Mouse (Mus musculus) embryonic facial prominence, embryonic 11.5 days (tissue): Measurements from ENCODE around the gene Syce3. TPM values are rescaled to one million over a fixed set of nuclear protein-coding genes. Genes with fewer than 3 reads are reported as not detected.

Source experiments
- ATAC-seq: fragments of 200-750 bp; cut with Nextera tagmentation; replicated peaks from 2 replicates; pipeline ENCODE4 v1.8.0; 2017; ENCODE audit warnings: low read depth; ENCODE audit not compliant: insufficient number of reproducible peaks, low FRiP score, low TSS enrichment
- DNase-seq: peaks from one replicate; pipeline ENCODE4 v3.0.0-alpha.2; 2015; ENCODE audit warnings: low spot score
- H3K27ac ChIP-seq: fragments of 300-500 bp; sonication (generic); replicated peaks from 2 replicates; pipeline ENCODE4 v1.5.1; 2014; ENCODE audit warnings: mild to moderate bottlenecking, low read depth, low read length, control low read depth
- H3K27me3 ChIP-seq: fragments of 300-500 bp; sonication (generic); 2 replicates; pipeline ENCODE4 v1.6.1; 2014; ENCODE audit warnings: mild to moderate bottlenecking, low read length, moderate library complexity, mixed read lengths; ENCODE audit not compliant: control insufficient read depth, insufficient read depth
- H3K36me3 ChIP-seq: fragments of 300-500 bp; sonication (generic); replicated peaks from 2 replicates; pipeline ENCODE4 v1.6.1; 2014; ENCODE audit warnings: low read depth, mild to moderate bottlenecking, low read length, moderate library complexity, mixed read lengths; ENCODE audit not compliant: control insufficient read depth, insufficient read depth
- H3K4me1 ChIP-seq: fragments of 300-500 bp; sonication (generic); 2 replicates; pipeline ENCODE4 v1.6.1; 2014; ENCODE audit warnings: low read length, mixed read lengths; ENCODE audit not compliant: control insufficient read depth, insufficient read depth
- H3K4me2 ChIP-seq: fragments of 300-500 bp; sonication (generic); 2 replicates; pipeline ENCODE4 v1.6.1; 2014; ENCODE audit warnings: low read depth, mild to moderate bottlenecking, control low read depth, low read length, moderate library complexity
- H3K4me3 ChIP-seq: fragments of 300-500 bp; sonication (generic); 2 replicates; pipeline ENCODE4 v1.5.1; 2014; ENCODE audit warnings: low read depth, low read length, control low read depth
- H3K9ac ChIP-seq: fragments of 300-500 bp; sonication (generic); replicated peaks from 2 replicates; pipeline ENCODE4 v1.6.1; 2014; ENCODE audit warnings: mild to moderate bottlenecking, control low read depth, low read length
- H3K9me3 ChIP-seq: fragments of 300-500 bp; sonication (generic); replicated peaks from 2 replicates; pipeline ENCODE4 v1.6.1; 2016; ENCODE audit warnings: mild to moderate bottlenecking, low read length, inconsistent platforms, mixed read lengths; ENCODE audit not compliant: control insufficient read depth
- WGBS: fragments of 180-500 bp; shearing (Covaris S2); extraction: QIAGEN DNeasy Blood & Tissue Kit; methylation state at CpG from one replicate; pipeline ENCODE4 v1.1.7; 2014; 5-methylcytosine and 5-hydroxymethylcytosine counted together
- polyA plus RNA-seq: library from polyadenylated mRNA; unstranded; fragments of >200 nt; fragmentation: Nextera tagmentation; extraction: Ambion mirVana; gene quantifications from 2 replicates; pipeline ENCODE4 v1.2.1, GENCODE M21; 2014

Gene Syce3
- polyA plus RNA-seq, 1 experiment from 2014 or later: not detected

DNA sequence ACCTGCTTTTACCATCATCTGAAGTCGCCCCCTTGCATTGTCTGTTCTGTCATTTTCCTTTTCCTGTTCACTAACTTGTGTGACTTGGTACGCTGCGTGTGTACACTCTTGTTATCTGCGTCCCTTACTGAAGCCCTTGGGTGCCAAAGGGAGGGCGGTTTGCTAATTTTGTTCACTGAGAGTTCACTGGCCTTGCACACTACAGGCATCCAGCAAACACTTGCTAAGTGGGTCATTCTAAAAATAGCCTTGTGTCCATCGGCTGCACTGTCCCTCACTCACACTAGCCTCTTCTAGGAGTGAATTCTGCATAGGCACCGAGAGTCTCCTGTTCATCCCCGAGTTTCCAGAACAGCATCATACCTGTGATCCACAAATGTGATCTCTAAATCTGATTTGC lies 5.0 kb upstream of the Syce3 start:
- no peaks in the 10 kb centered on the region for H3K9me3 ChIP-seq
- ATAC-seq (no peak), DNase-seq (no peak)
- H3K27me3 ChIP-seq: no peaks in the 10 kb centered on the region
- no peak overlapping the region for H3K27ac ChIP-seq
- WGBS: 87% methylated on average over 8 of the region's 8 CpGs
- H3K4me3 ChIP-seq: no peak overlapping the region
- no peaks in the 10 kb centered on the region for H3K36me3 ChIP-seq
- no peaks in the 10 kb centered on the region for H3K4me1 ChIP-seq
- H3K4me2 ChIP-seq: no peak overlapping the region
- no peak overlapping the region for H3K9ac ChIP-seq

DNA sequence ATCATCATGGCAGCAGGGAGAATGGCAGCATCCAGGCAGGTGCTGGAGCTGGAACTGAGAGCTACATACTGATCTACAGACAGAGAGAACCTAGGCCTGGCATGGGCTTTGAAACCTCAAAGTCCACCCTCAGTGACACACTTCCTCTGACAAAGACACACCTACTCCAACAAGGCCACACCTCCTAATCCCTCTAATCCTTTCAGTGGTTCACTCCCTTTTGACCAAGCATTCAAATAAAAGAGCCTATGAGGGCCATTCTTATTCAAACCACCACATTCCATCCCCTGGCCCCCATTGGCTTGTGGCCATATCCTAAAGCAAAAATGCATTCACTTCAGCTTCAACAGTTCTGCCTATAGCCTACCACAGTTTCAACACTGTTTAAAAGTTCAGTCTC lies 3.6 kb downstream of the Syce3 start:
- DNase-seq (no peak), ATAC-seq (no peak)

DNA sequence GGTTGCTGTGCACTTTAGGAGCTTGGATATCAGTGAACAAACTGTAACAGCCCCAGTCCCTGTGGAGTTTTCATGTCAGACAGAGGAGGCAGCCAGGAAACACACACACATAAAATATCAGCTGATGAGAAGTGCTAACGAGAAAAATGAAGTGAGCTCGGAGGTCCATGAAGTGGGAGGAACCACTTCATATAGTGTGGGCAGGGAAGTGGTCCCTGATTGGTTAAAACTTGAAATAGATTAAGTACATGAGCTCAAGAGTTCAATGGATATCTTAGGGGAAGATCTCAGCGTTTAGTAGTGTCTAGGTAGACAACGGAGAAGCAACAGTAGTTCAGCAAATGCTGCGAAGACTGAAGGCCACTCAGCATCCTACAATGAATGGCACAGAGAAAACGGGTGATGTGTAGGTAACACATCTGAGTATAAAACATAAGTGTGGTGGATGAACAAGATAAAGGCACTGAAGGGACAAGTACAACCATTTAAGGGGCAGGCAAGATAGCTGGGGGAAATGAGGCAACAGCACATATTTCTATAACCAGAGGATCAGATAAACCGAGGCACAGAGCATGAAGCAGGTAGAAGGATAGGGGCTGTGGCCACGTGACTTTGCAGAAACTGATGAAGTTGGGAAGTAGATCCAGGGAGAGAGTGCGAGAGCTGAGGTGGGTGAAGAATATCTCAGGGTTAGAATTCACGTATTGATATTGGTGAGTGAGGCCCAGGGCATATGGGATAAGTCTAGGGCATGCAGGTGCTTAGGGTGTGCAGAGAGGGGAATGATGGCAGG lies 5.3 kb downstream of the Syce3 start:
- Histone ChIP-seq H3K9me3 (no peaks in the 10 kb centered on the region), H3K4me1 (no peaks in the 10 kb centered on the region), H3K9ac (no peak overlapping the region), H3K4me2 (no peak overlapping the region), H3K36me3 (no peaks in the 10 kb centered on the region), H3K4me3 (no peak overlapping the region), H3K27ac (no peak overlapping the region), H3K27me3 (no peaks in the 10 kb centered on the region)
- ATAC-seq: no peak
- 84% methylated on average over 10 of the region's 10 CpGs for WGBS
- no peak for DNase-seq

More for the DNA sequence above, 3.6 kb downstream of the Syce3 start:
- Histone ChIP-seq H3K27me3 (no peaks in the 10 kb centered on the region), H3K4me3 (no peak overlapping the region), H3K9me3 (no peaks in the 10 kb centered on the region), H3K27ac (no peak overlapping the region), H3K4me1 (no peaks in the 10 kb centered on the region), H3K4me2 (no peak overlapping the region), H3K9ac (no peak overlapping the region), H3K36me3 (no peaks in the 10 kb centered on the region)

DNA sequence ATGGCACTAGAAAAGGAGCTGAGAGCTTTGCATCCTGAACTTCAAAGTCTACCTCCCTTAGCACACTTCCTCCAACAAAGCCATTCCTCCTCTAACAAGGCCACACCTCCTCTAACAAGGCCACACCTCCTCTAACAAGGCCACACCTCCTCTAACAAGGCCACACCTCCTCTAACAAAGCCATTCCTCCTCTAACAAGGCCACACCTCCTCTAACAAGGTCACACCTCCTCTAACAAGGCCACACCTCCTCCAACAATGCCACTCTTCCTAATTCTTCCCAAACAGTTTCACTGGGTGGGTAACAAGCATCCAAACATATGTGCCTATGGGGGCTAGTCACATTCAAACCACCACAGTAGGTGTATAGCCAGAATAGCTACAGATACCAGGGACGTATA lies 7.8 kb downstream of the Syce3 start:
- Histone ChIP-seq H3K4me1 (no peaks in the 10 kb centered on the region), H3K27ac (no peak overlapping the region), H3K4me2 (no peak overlapping the region), H3K27me3 (no peaks in the 10 kb centered on the region), H3K9me3 (no peaks in the 10 kb centered on the region), H3K9ac (no peak overlapping the region), H3K36me3 (no peaks in the 10 kb centered on the region), H3K4me3 (no peak overlapping the region)
- ATAC-seq (no peak), DNase-seq (no peak)
- WGBS: 70% methylated on average over 1 of the region's 1 CpGs

DNA sequence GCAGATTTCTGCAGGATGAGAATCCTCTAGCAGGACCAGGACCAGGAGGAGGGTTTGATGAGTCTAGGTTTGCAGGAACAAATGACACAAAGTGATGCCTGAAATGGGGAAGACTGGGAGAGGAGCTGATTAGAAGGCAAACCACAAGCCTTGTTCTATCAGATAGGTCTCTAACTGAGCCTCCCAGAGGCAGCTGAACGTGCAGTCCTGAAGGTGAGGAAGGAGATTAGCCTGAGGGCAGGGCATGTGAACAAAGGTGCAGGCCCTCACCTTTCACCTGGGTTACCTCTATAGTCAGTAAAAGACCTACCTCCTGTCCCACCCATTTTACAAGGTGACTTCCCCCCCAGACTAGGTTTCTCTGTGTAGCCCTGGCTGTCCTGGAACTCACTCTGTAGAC lies 10.6 kb downstream of the Syce3 start:
- Histone ChIP-seq H3K27me3 (no peaks in the 10 kb centered on the region), H3K27ac (no peak overlapping the region), H3K4me1 (no peaks in the 10 kb centered on the region), H3K4me3 (no peak overlapping the region), H3K9me3 (no peaks in the 10 kb centered on the region), H3K9ac (no peak overlapping the region), H3K4me2 (no peak overlapping the region), H3K36me3 (no peaks in the 10 kb centered on the region)
- ATAC-seq (no peak), DNase-seq (no peak)
- 82% methylated on average over 1 of the region's 1 CpGs for WGBS

DNA sequence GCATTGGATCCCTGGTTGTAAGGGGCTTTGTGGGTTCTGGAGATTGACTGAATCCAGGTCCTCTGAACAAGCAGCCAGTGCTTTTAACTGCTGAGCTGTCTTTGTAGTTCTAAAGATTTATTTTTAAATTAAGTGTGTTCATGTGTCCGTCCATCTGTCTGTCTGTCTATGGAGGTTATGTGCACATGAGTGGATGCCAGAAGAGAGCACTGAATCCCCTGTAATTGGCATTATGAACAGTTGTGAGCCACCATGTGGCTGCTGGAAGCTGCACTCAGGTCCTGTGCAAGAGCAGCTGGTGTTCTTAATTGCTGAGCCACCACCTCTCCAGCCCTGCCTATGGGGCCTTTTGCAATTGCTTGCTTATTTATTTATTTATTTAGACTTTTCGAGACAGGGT lies 12.2 kb downstream of the Syce3 start:
- Histone ChIP-seq H3K27me3 (no peaks in the 10 kb centered on the region), H3K4me3 (no peak overlapping the region), H3K4me2 (no peak overlapping the region), H3K36me3 (no peaks in the 10 kb centered on the region), H3K9me3 (no peaks in the 10 kb centered on the region), H3K4me1 (no peaks in the 10 kb centered on the region), H3K9ac (no peak overlapping the region), H3K27ac (no peak overlapping the region)
- DNase-seq (no peak), ATAC-seq (no peak)
- 87% methylated on average over 2 of the region's 2 CpGs for WGBS

DNA sequence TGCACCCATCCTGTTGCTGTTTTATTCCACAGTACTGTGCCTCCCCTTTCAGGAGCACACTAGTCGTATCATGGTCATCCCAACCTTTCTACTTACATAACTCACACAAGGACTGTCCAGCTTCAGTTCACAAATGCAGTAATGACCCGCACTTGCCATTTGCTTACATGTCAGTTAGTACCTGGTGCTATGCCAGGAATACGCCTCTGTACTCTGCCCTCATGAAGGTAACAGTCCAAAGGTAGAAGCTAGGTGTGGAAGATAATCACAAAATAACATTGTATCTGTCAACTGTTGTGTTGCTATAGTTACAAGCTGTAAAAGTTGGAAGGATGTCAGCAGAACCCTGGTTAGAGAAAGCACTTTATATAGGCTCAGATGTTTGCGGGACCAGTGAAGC lies 13.4 kb downstream of the Syce3 start:
- Histone ChIP-seq H3K4me2 (no peak overlapping the region), H3K4me1 (no peaks in the 10 kb centered on the region), H3K36me3 (no peaks in the 10 kb centered on the region), H3K9me3 (no peaks in the 10 kb centered on the region), H3K4me3 (no peak overlapping the region), H3K27me3 (no peaks in the 10 kb centered on the region), H3K27ac (no peak overlapping the region), H3K9ac (no peak overlapping the region)
- DNase-seq (no peak), ATAC-seq (no peak)
- 89% methylated on average over 4 of the region's 4 CpGs for WGBS

DNA sequence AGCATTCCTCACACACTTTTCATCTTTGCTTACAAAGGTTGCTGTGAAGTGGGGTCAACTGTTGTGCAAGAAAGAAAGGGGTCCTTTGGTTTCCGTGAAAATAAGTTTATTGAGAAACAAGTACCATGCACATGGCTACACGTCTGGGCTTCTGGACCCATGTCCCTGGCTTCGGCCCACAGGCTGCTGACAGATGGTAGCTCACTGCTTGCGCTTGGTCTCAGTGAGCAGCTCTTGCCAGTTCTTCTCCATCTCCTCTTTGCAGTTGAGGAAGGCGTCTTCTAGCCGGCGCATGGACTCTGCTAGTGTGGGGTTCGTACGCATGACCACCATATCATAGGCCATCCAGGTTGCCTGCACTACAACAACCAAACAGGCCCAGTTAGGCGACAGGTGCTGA lies 20.2 kb downstream of the Syce3 start:
- no peak overlapping the region for H3K4me3 ChIP-seq
- ATAC-seq (no peak), DNase-seq (no peak)
- 93% methylated on average over 10 of the region's 10 CpGs for WGBS
- H3K4me1 ChIP-seq: no peaks in the 10 kb centered on the region
- no peak overlapping the region for H3K9ac ChIP-seq
- H3K27ac ChIP-seq: no peak overlapping the region
- no peak overlapping the region for H3K4me2 ChIP-seq
- no peaks in the 10 kb centered on the region for H3K27me3 ChIP-seq
- no peaks in the 10 kb centered on the region for H3K36me3 ChIP-seq
- H3K9me3 ChIP-seq: no peaks in the 10 kb centered on the region
